In the genomic region with DNA sequence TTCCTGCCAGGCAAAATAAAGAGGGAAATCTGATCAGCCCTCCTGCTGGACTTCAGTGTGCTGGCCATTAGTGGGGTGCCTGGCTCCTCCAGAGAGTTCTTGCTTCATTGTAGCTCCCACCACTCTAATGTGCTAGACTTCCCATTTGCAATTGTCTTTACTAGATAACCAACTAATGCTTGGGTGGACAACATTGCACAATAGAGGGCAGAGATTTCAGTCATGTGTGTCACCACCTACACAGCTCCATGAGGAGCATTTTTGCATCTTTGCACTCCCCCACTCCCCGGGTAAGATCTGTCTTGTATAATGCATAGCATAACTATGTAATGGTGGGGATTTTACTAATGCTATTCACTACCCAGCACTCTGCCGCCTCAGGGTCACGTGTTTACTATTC, we compare ENCODE assay signal across 19 mouse cellular contexts. TPM values are rescaled to one million over a fixed set of nuclear protein-coding genes. Genes with fewer than 3 reads are reported as not detected.
DNase-seq lines count a peak whose midpoint lies in the region; ATAC-seq and TF ChIP-seq lines count a peak whose summit lies in the region.
"Had no signal": no experiment of that assay in that cellular context is flagged by ENCODE, and none has a peak within 500 bp of the region (broad histone marks: within the 10 kb centered on the region; RNA-seq: fewer than 3 reads in every experiment).

No protein-coding gene starts in this region.

- H3K36me3 ChIP-seq in liver, embryonic 16.5 days (ENCODE audit: control insufficient read depth, insufficient read depth), result no peaks in the 10 kb centered on the region
- H3K36me3 ChIP-seq in C2C12 (ENCODE audit: control insufficient read depth, insufficient read depth), result no peaks in the 10 kb centered on the region
- no peaks in the 10 kb centered on the region for H3K36me3 ChIP-seq in myocyte (ENCODE audit: control insufficient read depth, insufficient read depth)
- H3K36me3 ChIP-seq: embryonic facial prominence, embryonic 12.5 days; forebrain, embryonic 12.5 days; heart, embryonic 12.5 days; hindbrain, embryonic 10.5 days; hindbrain, embryonic 15.5 days had no signal

- H3K79me2 ChIP-seq in C2C12 (ENCODE audit: control insufficient read depth, insufficient read depth) (no peaks in the 10 kb centered on the region), myocyte (ENCODE audit: control insufficient read depth, insufficient read depth) (no peaks in the 10 kb centered on the region)

- POLR2A ChIA-PET in Patski (lab: Charles Lee), result no interaction called here

- DNase-seq in liver (no peak), Patski (ENCODE audit: low read depth, low spot score) (peak; percentile 46)
- DNase-seq in testis, postnatal 10 days (ENCODE audit: low spot score), result no peak
- DNase-seq: adrenal gland, postnatal 14 days; cerebellum, adult 8-10 months; cerebellum, postnatal 14 days; embryo, embryonic 11 days; forebrain, postnatal 0 days; gastrocnemius, postnatal 14 days had no signal

- WGBS in liver, embryonic 16.5 days (ENCODE audit: insufficient replicate concordance), result 49% methylated on average over 3 of the region's 3 CpGs

- in situ Hi-C loops in Patski (cut with MboI; ENCODE audit: low pct_unique_long_range_greater_than_20kb), result no loop called here

- no peak overlapping the region for H3K4me3 ChIP-seq in liver, embryonic 16.5 days (ENCODE audit: low read depth, low read length)
- H3K4me3 ChIP-seq in C2C12 (ENCODE audit: insufficient read depth, poor library complexity, severe bottlenecking), result no peak overlapping the region
- H3K4me3 ChIP-seq in myocyte, result no peak overlapping the region
- H3K4me3 ChIP-seq: embryonic facial prominence, embryonic 12.5 days; forebrain, embryonic 12.5 days; heart, embryonic 12.5 days; hindbrain, embryonic 10.5 days; hindbrain, embryonic 15.5 days had no signal

- TF ChIP-seq CTCF in C2C12 (IDR thresholded peaks at IDR 0.05; ENCODE audit: control insufficient read depth, insufficient read depth, insufficient read length) (no peak), Patski (IDR thresholded peaks at IDR 0.05) (no peak)

- no peaks in the 10 kb centered on the region for H3K79me3 ChIP-seq in C2C12 (ENCODE audit: low read depth)

- H3K4me1 ChIP-seq in liver, embryonic 16.5 days (ENCODE audit: control insufficient read depth, low read depth, low read length), result peaks cover 5% of the 10 kb centered on the region
- H3K4me1 ChIP-seq: hindbrain, embryonic 15.5 days had no signal

- ATAC-seq in liver, embryonic 16.5 days (ENCODE audit: low read depth), result peak; percentile 43; the same call in 1 of the 2 replicates
- no peak for ATAC-seq in Patski
- ATAC-seq in cerebellum, adult (ENCODE audit: insufficient number of reproducible peaks, low FRiP score, low TSS enrichment), result no peak
- ATAC-seq: activated CD4-positive, CD25-positive, alpha-beta regulatory T cell, adult 4 months; forebrain, postnatal 0 days had no signal

- no peak overlapping the region for H3K4me2 ChIP-seq in liver, embryonic 16.5 days (ENCODE audit: low read depth, low read length)
- no peak overlapping the region for H3K4me2 ChIP-seq in myocyte (ENCODE audit: low read depth)
- H3K4me2 ChIP-seq: embryonic facial prominence, embryonic 12.5 days; forebrain, embryonic 12.5 days; heart, embryonic 12.5 days; hindbrain, embryonic 15.5 days had no signal

- CTCF ChIA-PET in Patski (lab: Charles Lee), result interaction anchor here (1.0 to 1.6 kb wide), 2 partner anchors 17 to 192 kb away, joined by 3 to 5 read pairs; no protein-coding TSS in a partner anchor

- no peaks in the 10 kb centered on the region for H3K27me3 ChIP-seq in liver, embryonic 16.5 days (ENCODE audit: control insufficient read depth, insufficient read depth, low read depth, low read length)
- no peaks in the 10 kb centered on the region for H3K27me3 ChIP-seq in C2C12 (ENCODE audit: control insufficient read depth, insufficient read depth, insufficient read length)
- no peaks in the 10 kb centered on the region for H3K27me3 ChIP-seq in Patski
- H3K27me3 ChIP-seq in myocyte (ENCODE audit: control insufficient read depth, insufficient read depth, insufficient read length), result no peaks in the 10 kb centered on the region
- H3K27me3 ChIP-seq: embryonic facial prominence, embryonic 12.5 days; forebrain, embryonic 12.5 days; hindbrain, embryonic 15.5 days had no signal

- H3K9ac ChIP-seq in liver, embryonic 16.5 days (ENCODE audit: low read depth, low read length), result no peak overlapping the region
- H3K9ac ChIP-seq: embryonic facial prominence, embryonic 12.5 days; forebrain, embryonic 12.5 days; forebrain, postnatal 0 days; heart, embryonic 12.5 days; hindbrain, embryonic 15.5 days had no signal

- H3K27ac ChIP-seq in liver, embryonic 16.5 days (ENCODE audit: low read length), result no peak overlapping the region
- H3K27ac ChIP-seq: embryonic facial prominence, embryonic 12.5 days; forebrain, embryonic 12.5 days; hindbrain, embryonic 10.5 days; hindbrain, embryonic 15.5 days had no signal

- TF ChIP-seq POLR2A in myocyte (IDR thresholded peaks at IDR 0.05; ENCODE audit: insufficient read length, low read depth), result no peak

- H3ac ChIP-seq in C2C12 (ENCODE audit: control insufficient read depth, insufficient read length, low read depth) (no peak overlapping the region), myocyte (ENCODE audit: control insufficient read depth, insufficient read length) (no peak overlapping the region)

- H3K9me3 ChIP-seq in liver, embryonic 16.5 days (replicated peaks; ENCODE audit: control insufficient read depth, low read length), result no peaks in the 10 kb centered on the region
- H3K9me3 ChIP-seq: embryonic facial prominence, embryonic 12.5 days; forebrain, embryonic 12.5 days; heart, embryonic 12.5 days; hindbrain, embryonic 10.5 days; hindbrain, embryonic 15.5 days had no signal

TF ChIP-seq in C2C12, 6 proteins besides CTCF, POLR2A, EP300 and RAD21:
- TF ChIP-seq MAX (IDR thresholded peaks at IDR 0.05) (no peak), CEBPB (IDR thresholded peaks at IDR 0.05; ENCODE audit: low read depth) (peak; percentile 63), MYOD1 (IDR thresholded peaks at IDR 0.05; ENCODE audit: control insufficient read depth, insufficient read length, low read depth) (no peak)

TF ChIP-seq in myocyte, 11 proteins besides CTCF, POLR2A, EP300 and RAD21:
- TF ChIP-seq CEBPB (IDR thresholded peaks at IDR 0.05; ENCODE audit: insufficient read depth, poor library complexity, severe bottlenecking) (peak; percentile 56; the same call in 1 of the 2 replicates), TCF12 (IDR thresholded peaks at IDR 0.05; ENCODE audit: insufficient read depth, poor library complexity, severe bottlenecking) (no peak), REST (IDR thresholded peaks at IDR 0.05; ENCODE audit: insufficient read depth, insufficient read length) (no peak), SRF (IDR thresholded peaks at IDR 0.05; ENCODE audit: control insufficient read depth, insufficient read length, low read depth) (no peak)
TF ChIP-seq in myocyte: peak in this region for 1.

RNA-seq across cellular contexts. Expression of a gene that starts 21.6 kb away (rescaled TPM):
- 22.9 and 26.5 TPM in 2 replicates for polyA plus RNA-seq in liver, embryonic 16.5 days (2015; fragmentation: Nextera tagmentation; extraction: Ambion mirVana)
- 0.01 TPM for polyA plus RNA-seq in C2C12 (2012; fragmentation: generic; extraction: Trizol)
- 8.0 TPM for polyA plus RNA-seq in Patski (2021)
- 0.11 TPM for polyA plus RNA-seq in myocyte (2012; fragmentation: generic; extraction: Trizol)

RNA-seq across cellular contexts. Expression of a gene that starts 51.5 kb away (rescaled TPM):
- 6.8 and 7.2 TPM in 2 replicates for polyA plus RNA-seq in liver, embryonic 16.5 days (2015; fragmentation: Nextera tagmentation; extraction: Ambion mirVana)
- polyA plus RNA-seq in C2C12 (2012; fragmentation: generic; extraction: Trizol) (107 TPM), Patski (2021) (34.6 TPM), myocyte (2012; fragmentation: generic; extraction: Trizol) (99.0 TPM)

RNA-seq across cellular contexts. Expression of a gene that starts 58.1 kb away (rescaled TPM):
- polyA plus RNA-seq in liver, embryonic 16.5 days (2015; fragmentation: Nextera tagmentation; extraction: Ambion mirVana), result 3.4 TPM in 2 replicates
- polyA plus RNA-seq in C2C12 (2012; fragmentation: generic; extraction: Trizol) (7.3 TPM), Patski (2021) (10.3 TPM), myocyte (2012; fragmentation: generic; extraction: Trizol) (6.9 TPM)
